Mouse (Mus musculus) megakaryocyte, embryonic 14.5 days (primary cell): ENCODE measurements at regions not wholly inside any gene's neighbourhood (a gene's known extent, or its start where the extent isn't known, plus 50 kb on each side); places are given as distances from the start of the nearest gene placed in this dataset.

Experiments used
- H3K27me3 ChIP-seq: replicated peaks from 2 replicates; pipeline ENCODE3; 2012; ENCODE audit warnings: inconsistent platforms
- H3K36me3 ChIP-seq: replicated peaks from 2 replicates; pipeline ENCODE3; 2012; ENCODE audit warnings: low read length, inconsistent platforms, mixed read lengths
- H3K4me1 ChIP-seq: 2 replicates; pipeline ENCODE4 v1.6.1; 2012; ENCODE audit warnings: inconsistent platforms
- H3K4me3 ChIP-seq: replicated peaks from 2 replicates; pipeline ENCODE3; 2012; ENCODE audit warnings: moderate library complexity, mild to moderate bottlenecking, inconsistent platforms
- H3K9me3 ChIP-seq: 2 replicates; pipeline ENCODE4 v1.6.1; 2012; ENCODE audit warnings: inconsistent platforms
- FLI1 ChIP-seq: IDR thresholded peaks from 2 replicates; pipeline ENCODE4 v1.6.1; 2012; ENCODE audit warnings: low read length, inconsistent platforms, mixed read lengths
- GATA1 ChIP-seq: IDR thresholded peaks from 3 replicates; pipeline ENCODE4 v1.6.1; 2012; ENCODE audit warnings: mixed read lengths, low read length, inconsistent platforms, borderline replicate concordance

DNA sequence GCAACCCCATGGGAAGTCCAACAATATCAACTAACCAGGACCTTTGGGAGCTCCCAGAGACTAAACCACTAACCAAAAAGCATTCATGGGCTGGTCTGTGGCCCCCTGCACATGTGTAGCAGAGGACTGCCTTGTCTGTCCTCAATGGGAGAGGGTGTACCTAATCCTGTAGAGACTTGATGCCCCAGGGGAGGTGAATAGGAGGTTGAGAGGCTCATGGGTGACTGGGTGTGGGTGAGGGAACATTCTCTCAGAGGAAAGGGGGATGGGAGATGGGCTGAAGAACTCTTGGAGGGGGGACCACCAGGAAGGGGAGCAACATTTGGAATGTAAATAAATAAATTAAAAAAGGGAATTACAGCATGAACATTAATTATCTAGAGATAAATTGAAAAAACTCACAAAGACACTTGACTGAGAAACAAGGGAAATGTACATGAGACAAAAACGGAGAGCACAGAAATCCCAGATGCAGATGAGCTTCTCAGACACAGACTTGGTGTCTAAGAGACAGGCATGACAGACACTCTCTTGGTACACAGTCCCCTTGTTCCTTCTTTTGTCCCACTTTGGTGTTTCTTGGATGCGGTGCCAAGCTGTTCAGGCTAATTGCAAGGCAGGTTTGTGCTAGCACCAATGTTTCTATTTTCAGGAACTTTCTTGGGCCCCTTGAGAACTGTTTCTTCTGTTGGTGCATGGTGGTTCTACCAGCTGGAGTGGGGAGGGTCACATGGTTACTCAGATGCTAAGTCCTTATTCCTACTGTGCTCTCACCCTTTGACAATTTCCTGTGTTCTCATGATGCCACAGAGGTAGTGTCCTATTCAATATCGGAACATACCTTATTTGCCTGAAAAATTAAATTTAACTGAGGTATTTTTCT is 85.0 kb upstream of the Pfn2 start:
- peaks cover 10% of the 10 kb centered on the region for H3K9me3 ChIP-seq
- no peak for TF ChIP-seq GATA1
- TF ChIP-seq FLI1 = no peak
- no peaks in the 10 kb centered on the region for H3K4me1 ChIP-seq
- H3K36me3 ChIP-seq = no peaks in the 10 kb centered on the region
- H3K27me3 ChIP-seq = no peaks in the 10 kb centered on the region
- H3K4me3 ChIP-seq = no peak overlapping the region

- H3K36me3 ChIP-seq = no peaks in the 10 kb centered on the region
- H3K4me1 ChIP-seq = no peaks in the 10 kb centered on the region
- TF ChIP-seq GATA1 (no peak), FLI1 (no peak)
- no peaks in the 10 kb centered on the region for H3K27me3 ChIP-seq
- H3K9me3 ChIP-seq = peaks cover 14% of the 10 kb centered on the region
- no peak overlapping the region for H3K4me3 ChIP-seq
Measured at GRCm38 (mm10) chr3:57935042-57935610, 87.2 kb upstream of the Pfn2 start.

DNA sequence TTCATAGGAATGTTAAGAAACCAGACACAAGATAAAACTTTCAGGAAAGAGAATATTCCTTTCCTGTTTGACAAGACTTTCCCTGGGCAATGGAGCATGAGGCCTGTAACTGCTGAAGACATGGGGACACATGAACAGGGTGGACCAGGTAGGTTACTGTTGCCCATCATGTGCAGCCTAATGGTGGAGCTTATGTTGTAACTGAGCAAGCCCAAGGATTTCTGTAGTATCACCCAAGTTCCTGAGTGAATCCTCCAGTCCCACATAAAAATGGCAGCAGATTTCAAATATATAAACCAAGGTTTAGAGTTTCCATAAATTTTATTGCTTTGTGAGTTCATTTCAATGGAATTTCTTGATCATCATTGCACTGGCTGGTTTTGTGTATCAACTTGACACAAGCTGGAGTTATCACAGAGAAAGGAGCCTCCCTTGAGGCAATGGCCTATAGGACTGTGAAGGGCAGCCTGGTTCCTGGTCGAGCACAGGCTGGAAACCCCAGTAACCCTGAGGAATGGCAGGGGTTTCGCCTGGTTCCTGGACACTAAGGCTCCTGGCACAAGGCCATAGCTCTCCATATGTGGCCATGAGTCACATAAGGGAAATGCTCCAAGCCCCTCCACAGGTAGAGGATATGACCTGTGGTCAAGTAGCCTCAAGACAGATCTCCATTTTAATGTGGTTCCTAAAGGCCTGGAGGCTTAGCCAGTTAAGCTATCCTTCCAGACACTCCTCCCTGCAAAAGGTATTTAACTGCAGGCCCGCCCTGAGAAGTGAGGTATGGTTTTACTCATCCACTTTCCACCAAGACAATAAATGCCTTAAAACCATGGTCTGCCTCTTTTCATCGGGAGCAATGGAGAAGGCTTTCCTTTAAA is 92.9 kb upstream of the Pfn2 start:
- no peak overlapping the region for H3K4me3 ChIP-seq
- no peaks in the 10 kb centered on the region for H3K27me3 ChIP-seq
- no peaks in the 10 kb centered on the region for H3K36me3 ChIP-seq
- H3K4me1 ChIP-seq = no peaks in the 10 kb centered on the region
- peaks cover 20% of the 10 kb centered on the region for H3K9me3 ChIP-seq
- TF ChIP-seq FLI1 (no peak), GATA1 (no peak)

DNA sequence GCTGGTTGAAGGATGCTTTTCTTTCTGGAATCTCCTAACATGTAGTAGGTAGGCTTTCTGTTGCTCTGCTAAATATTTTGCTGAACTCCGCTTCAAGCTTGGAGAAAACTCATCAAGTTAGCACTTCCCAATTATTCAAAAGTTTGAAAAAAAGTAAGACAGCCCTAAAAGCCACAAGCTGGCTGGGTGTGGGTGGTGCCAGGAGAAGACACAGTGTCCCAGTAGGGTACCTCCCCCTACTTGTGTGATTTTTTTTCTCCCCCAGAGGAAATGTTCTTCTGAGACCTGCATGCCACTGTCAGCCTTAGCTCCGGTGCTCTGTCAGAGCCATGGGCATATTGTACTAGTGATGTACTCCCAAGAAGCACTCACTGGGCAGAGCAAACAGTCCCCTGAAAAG is 96.8 kb upstream of the Pfn2 start:
- Histone ChIP-seq H3K4me3 (no peak overlapping the region), H3K4me1 (no peaks in the 10 kb centered on the region), H3K36me3 (no peaks in the 10 kb centered on the region), H3K27me3 (no peaks in the 10 kb centered on the region), H3K9me3 (peaks cover 18% of the 10 kb centered on the region)
- TF ChIP-seq FLI1 (no peak), GATA1 (no peak)

- Histone ChIP-seq H3K9me3 (peaks cover 16% of the 10 kb centered on the region), H3K36me3 (no peaks in the 10 kb centered on the region), H3K27me3 (no peaks in the 10 kb centered on the region), H3K4me1 (no peaks in the 10 kb centered on the region), H3K4me3 (no peak overlapping the region)
- TF ChIP-seq FLI1 = no peak
- no peak for TF ChIP-seq GATA1
Measured at GRCm38 (mm10) chr3:57945765-57946164, 97.9 kb upstream of the Pfn2 start.

DNA sequence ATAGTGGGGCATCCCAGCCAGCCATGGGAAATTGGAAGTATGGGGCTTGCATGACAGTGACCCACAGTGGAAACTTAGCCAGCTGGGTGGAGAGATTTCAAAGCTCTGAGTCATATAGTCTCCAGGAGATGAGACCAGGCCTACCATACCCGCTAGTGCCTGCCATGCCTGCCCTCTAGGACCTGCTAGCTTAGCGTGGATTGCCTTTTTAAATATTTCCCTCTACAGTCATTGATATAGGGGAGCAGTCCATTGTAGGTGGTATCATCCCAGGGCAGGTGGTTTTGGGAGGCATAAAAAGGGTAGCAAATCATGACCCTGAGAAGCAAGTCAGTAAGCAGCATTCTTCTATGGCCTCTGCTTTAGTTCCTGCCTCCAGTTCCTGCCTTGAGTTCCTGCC is 99.5 kb upstream of the Pfn2 start:
- H3K4me1 ChIP-seq = no peaks in the 10 kb centered on the region
- H3K27me3 ChIP-seq = no peaks in the 10 kb centered on the region
- no peaks in the 10 kb centered on the region for H3K36me3 ChIP-seq
- H3K9me3 ChIP-seq = peaks cover 3% of the 10 kb centered on the region; the same call in 1 of the 2 replicates
- TF ChIP-seq GATA1 = no peak
- no peak for TF ChIP-seq FLI1
- H3K4me3 ChIP-seq = no peak overlapping the region

DNA sequence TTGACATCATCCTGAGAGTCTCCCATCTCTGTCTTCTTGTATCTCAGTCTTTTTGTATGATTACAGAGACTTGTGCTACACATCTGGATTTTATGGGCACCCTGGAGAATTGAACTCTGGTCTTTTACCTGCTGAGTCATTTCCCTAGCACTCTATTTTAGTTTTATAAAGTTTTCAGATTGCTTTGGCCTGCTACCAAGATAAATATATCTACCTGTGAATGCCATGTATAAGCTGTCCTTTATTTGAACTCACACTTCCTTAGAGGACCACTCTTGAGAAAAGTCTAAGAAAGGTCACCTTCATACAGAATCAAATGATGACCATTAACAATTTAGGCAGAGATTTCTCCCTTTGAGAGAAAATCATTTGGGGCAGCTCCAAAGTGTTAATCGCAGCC is 100.8 kb upstream of the Pfn2 start:
- no peaks in the 10 kb centered on the region for H3K27me3 ChIP-seq
- no peak overlapping the region for H3K4me3 ChIP-seq
- no peak for TF ChIP-seq GATA1
- TF ChIP-seq FLI1 = no peak
- no peaks in the 10 kb centered on the region for H3K4me1 ChIP-seq
- H3K9me3 ChIP-seq = no peaks in the 10 kb centered on the region; the same call in 1 of the 2 replicates
- H3K36me3 ChIP-seq = no peaks in the 10 kb centered on the region

DNA sequence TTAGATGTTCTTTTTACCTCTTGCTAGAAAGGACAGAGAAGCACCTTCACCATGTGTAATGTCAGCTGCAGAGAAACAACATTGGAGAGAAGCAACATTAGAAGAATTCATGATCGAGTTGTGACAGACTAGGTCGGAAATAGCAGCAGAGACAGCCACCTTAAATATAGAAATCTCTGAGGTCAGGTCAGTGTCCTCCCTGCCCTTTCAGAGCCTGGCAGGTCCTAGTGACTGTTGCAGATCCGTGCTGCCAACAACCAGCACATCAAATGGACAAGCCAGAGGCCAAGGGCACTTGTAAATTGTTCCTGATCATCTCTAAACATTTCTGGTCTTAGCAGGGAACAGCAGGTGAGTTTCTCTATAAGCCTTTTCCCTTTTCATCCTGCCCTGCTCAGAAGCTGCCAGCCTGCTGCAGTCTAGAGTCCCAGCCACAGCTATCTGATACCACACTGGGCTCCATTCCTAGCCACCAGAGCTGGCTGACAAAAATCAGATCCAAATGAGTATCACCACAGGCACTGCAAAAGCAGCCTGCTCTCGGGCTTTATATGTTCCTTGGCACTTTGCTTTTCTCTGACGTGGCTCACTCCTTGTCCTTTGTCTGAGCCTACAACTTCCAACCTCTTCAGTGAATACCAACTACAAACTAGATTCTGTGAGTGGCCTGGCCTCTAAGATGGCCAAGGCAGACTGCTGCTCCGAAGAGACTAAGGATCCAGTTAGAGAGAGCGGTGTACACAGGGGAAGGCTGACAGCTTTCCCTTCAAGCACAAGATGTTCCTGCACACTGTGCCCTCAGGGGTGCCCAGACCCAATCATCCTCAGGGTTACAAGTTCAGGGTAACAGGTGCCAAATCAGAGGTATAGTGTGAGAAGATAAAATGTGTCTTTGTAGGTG is 102.8 kb upstream of the Pfn2 start:
- Histone ChIP-seq H3K27me3 (no peaks in the 10 kb centered on the region), H3K36me3 (no peaks in the 10 kb centered on the region), H3K4me1 (no peaks in the 10 kb centered on the region), H3K9me3 (no peaks in the 10 kb centered on the region; the same call in 1 of the 2 replicates), H3K4me3 (no peak overlapping the region)
- TF ChIP-seq GATA1 = no peak
- no peak for TF ChIP-seq FLI1

GRCm38 (mm10) chr3:57951438-57951837 is 103.6 kb upstream of the Pfn2 start:
- TF ChIP-seq FLI1 (no peak), GATA1 (no peak)
- Histone ChIP-seq H3K9me3 (no peaks in the 10 kb centered on the region; the same call in 1 of the 2 replicates), H3K4me3 (no peak overlapping the region), H3K27me3 (no peaks in the 10 kb centered on the region), H3K4me1 (no peaks in the 10 kb centered on the region), H3K36me3 (no peaks in the 10 kb centered on the region)
